Mouse (Mus musculus) hindbrain, embryonic 14.5 days (tissue): ENCODE results near the gene Tomm20. TPM values are rescaled to one million over a fixed set of nuclear protein-coding genes. Genes with fewer than 3 reads are reported as not detected.
"Not testable (repeated sequence)": the region's sequence is repeated elsewhere in the genome, so short reads cannot be mapped to it uniquely, and the experiment has no call there.

Source experiments
- ATAC-seq: fragments of 200-750 bp; cut with Nextera tagmentation; 2 replicates; pipeline ENCODE4 v1.8.0; 2017; ENCODE audit warnings: moderate number of reproducible peaks, mild to moderate bottlenecking, moderate TSS enrichment, moderate library complexity; ENCODE audit not compliant: low FRiP score
- DNase-seq: peaks from one replicate; pipeline ENCODE4 v3.0.0-alpha.2; 2015; ENCODE audit warnings: low spot score
- H3K27ac ChIP-seq: fragments of 300-500 bp; sonication (generic); 2 replicates; pipeline ENCODE4 v1.5.1; 2014; ENCODE audit warnings: mild to moderate bottlenecking, moderate library complexity
- H3K27me3 ChIP-seq: fragments of 300-500 bp; sonication (generic); 2 replicates; pipeline ENCODE4 v1.6.1; 2014; ENCODE audit warnings: mild to moderate bottlenecking, low read length, mixed read lengths; ENCODE audit not compliant: control insufficient read depth, insufficient read depth
- H3K36me3 ChIP-seq: fragments of 300-500 bp; sonication (generic); replicated peaks from 2 replicates; pipeline ENCODE4 v1.6.1; 2014; ENCODE audit not compliant: control insufficient read depth, insufficient read depth
- H3K4me1 ChIP-seq: fragments of 300-500 bp; sonication (generic); replicated peaks from 2 replicates; pipeline ENCODE4 v1.6.1; 2014; ENCODE audit warnings: antibody characterized with exemption, low read length, mixed read lengths; ENCODE audit not compliant: control insufficient read depth, insufficient read depth
- H3K4me2 ChIP-seq: fragments of 300-500 bp; sonication (generic); replicated peaks from 2 replicates; pipeline ENCODE4 v1.6.1; 2014; ENCODE audit warnings: mild to moderate bottlenecking, moderate library complexity
- H3K4me3 ChIP-seq: fragments of 300-500 bp; sonication (generic); replicated peaks from 2 replicates; pipeline ENCODE4 v1.5.1; 2014; ENCODE audit warnings: mild to moderate bottlenecking, low read length
- H3K9ac ChIP-seq: fragments of 300-500 bp; sonication (generic); 2 replicates; pipeline ENCODE4 v1.6.1; 2014
- H3K9me3 ChIP-seq: fragments of 300-500 bp; sonication (generic); 2 replicates; pipeline ENCODE4 v1.6.1; 2016; ENCODE audit warnings: low read length; ENCODE audit not compliant: control insufficient read depth
- WGBS: fragments of 180-500 bp; shearing (Covaris S2); extraction: QIAGEN DNeasy Blood & Tissue Kit; methylation state at CpG from one replicate; pipeline ENCODE4 v1.1.7; 2014; 5-methylcytosine and 5-hydroxymethylcytosine counted together
- polyA plus RNA-seq: library from polyadenylated mRNA; unstranded; fragments of >200 nt; fragmentation: Nextera tagmentation; extraction: Ambion mirVana; gene quantifications from 2 replicates; pipeline ENCODE4 v1.2.1, GENCODE M21; 2014

Gene Tomm20
- polyA plus RNA-seq, 1 experiment from 2014 or later = 216 TPM

- Histone ChIP-seq H3K4me1 (peaks cover 15% of the 10 kb centered on the region), H3K36me3 (no peaks in the 10 kb centered on the region), H3K27me3 (no peaks in the 10 kb centered on the region), H3K4me2 (no peak overlapping the region), H3K9me3 (no peaks in the 10 kb centered on the region), H3K27ac (peak overlapping the region; percentile 38; the same call in 1 of the 2 replicates), H3K9ac (no peak overlapping the region), H3K4me3 (no peak overlapping the region)
- 34% methylated on average over 6 of the region's 6 CpGs for WGBS
- ATAC-seq (peak; percentile 75), DNase-seq (peak; percentile 47)
These were observed 61.3 kb downstream of the Tomm20 start for GRCm38 (mm10) chr8:126884202-126884926.

GRCm38 (mm10) chr8:126883752-126884151, 61.9 kb downstream of the Tomm20 start:
- DNase-seq = no peak
- peak; percentile 6; the same call in 1 of the 2 replicates for ATAC-seq
- H3K27ac ChIP-seq = no peak overlapping the region
- H3K27me3 ChIP-seq = no peaks in the 10 kb centered on the region
- no peaks in the 10 kb centered on the region for H3K9me3 ChIP-seq
- no peaks in the 10 kb centered on the region for H3K36me3 ChIP-seq
- no peak overlapping the region for H3K4me3 ChIP-seq
- no peak overlapping the region for H3K4me2 ChIP-seq
- H3K9ac ChIP-seq = no peak overlapping the region
- WGBS = 76% methylated on average over 5 of the region's 5 CpGs
- peaks cover 15% of the 10 kb centered on the region for H3K4me1 ChIP-seq

- not testable (repeated sequence) for H3K36me3 ChIP-seq, H3K9me3 ChIP-seq, DNase-seq, H3K27ac ChIP-seq, H3K4me2 ChIP-seq, H3K9ac ChIP-seq, ATAC-seq, H3K4me3 ChIP-seq, H3K27me3 ChIP-seq
- WGBS = 94% methylated on average over 1 of the region's 1 CpGs
- peaks cover 15% of the 10 kb centered on the region for H3K4me1 ChIP-seq
These were observed 63.1 kb downstream of the Tomm20 start for GRCm38 (mm10) chr8:126882586-126882985.

GRCm38 (mm10) chr8:126881641-126882140, 64.0 kb downstream of the Tomm20 start:
- WGBS = 85% methylated on average over 4 of the region's 4 CpGs
- Histone ChIP-seq H3K9me3 (no peaks in the 10 kb centered on the region), H3K36me3 (no peaks in the 10 kb centered on the region), H3K27ac (no peak overlapping the region), H3K27me3 (no peaks in the 10 kb centered on the region), H3K4me3 (no peak overlapping the region), H3K4me1 (peaks cover 15% of the 10 kb centered on the region), H3K9ac (no peak overlapping the region), H3K4me2 (no peak overlapping the region)
- DNase-seq (no peak), ATAC-seq (no peak)

Other genes starting within 250 kb of the Tomm20 start
- 23.2 and 24.3 TPM in 2 replicates for gene Rbm34, start 25.2 kb upstream of the Tomm20 start, polyA plus RNA-seq
- gene Pard3, start 118.0 kb upstream of the Tomm20 start, polyA plus RNA-seq = 23.5 and 25.5 TPM in 2 replicates